In genomic region chr17:29244912-29245311, GRCm38 (mm10) we compare ENCODE assay signal across 11 mouse cellular contexts. TPM values are rescaled to one million over a fixed set of nuclear protein-coding genes. Genes with fewer than 3 reads are reported as not detected.
DNase-seq lines count a peak whose midpoint lies in the region; ATAC-seq lines count a peak whose summit lies in the region.
"Had no signal": no experiment of that assay in that cellular context is flagged by ENCODE, and none has a peak within 500 bp of the region (broad histone marks: within the 10 kb centered on the region; RNA-seq: fewer than 3 reads in every experiment).

No protein-coding gene starts in this region.

- no peak overlapping the region for H3K9ac ChIP-seq in heart, embryonic 12.5 days
- 0 out of 2 replicates have a peak overlapping the region, but pooled peaks have one; percentile 19 for H3K9ac ChIP-seq in hindbrain, embryonic 16.5 days (ENCODE audit: low read depth, low read length)
- H3K9ac ChIP-seq in midbrain, embryonic 15.5 days = no peak overlapping the region

- no peak overlapping the region for H3K4me2 ChIP-seq in heart, embryonic 12.5 days
- H3K4me2 ChIP-seq in hindbrain, embryonic 16.5 days (ENCODE audit: low read length) = no peak overlapping the region; the same call in 1 of the 2 replicates
- no peak overlapping the region for H3K4me2 ChIP-seq in midbrain, embryonic 15.5 days

- peak overlapping the region; percentile 49 for H3K27ac ChIP-seq in heart, embryonic 10.5 days
- H3K27ac ChIP-seq in heart, embryonic 12.5 days (ENCODE audit: poor library complexity, severe bottlenecking) = no peak overlapping the region
- H3K27ac ChIP-seq in embryonic facial prominence, embryonic 10.5 days (replicated peaks) = peak overlapping the region; percentile 44
- 0 out of 2 replicates have a peak overlapping the region, but pooled peaks have one; percentile 1 for H3K27ac ChIP-seq in hindbrain, embryonic 16.5 days (ENCODE audit: low read depth, low read length)
- H3K27ac ChIP-seq in midbrain, embryonic 15.5 days = peak overlapping the region; percentile 47

- H3K4me3 ChIP-seq in heart, embryonic 10.5 days = no peak overlapping the region
- H3K4me3 ChIP-seq in heart, embryonic 12.5 days = no peak overlapping the region
- peak overlapping the region; percentile 14; the same call in 1 of the 2 replicates for H3K4me3 ChIP-seq in embryonic facial prominence, embryonic 10.5 days
- no peak overlapping the region for H3K4me3 ChIP-seq in hindbrain, embryonic 16.5 days (ENCODE audit: low read length)
- H3K4me3 ChIP-seq in midbrain, embryonic 15.5 days = no peak overlapping the region

- 35% methylated on average over 12 of the region's 12 CpGs for WGBS in heart, embryonic 10.5 days
- WGBS in heart, embryonic 12.5 days = 34% methylated on average over 11 of the region's 12 CpGs
- 32% methylated on average over 11 of the region's 12 CpGs for WGBS in embryonic facial prominence, embryonic 10.5 days
- WGBS in hindbrain, embryonic 16.5 days = 16% methylated on average over 11 of the region's 12 CpGs
- 13% methylated on average over 12 of the region's 12 CpGs for WGBS in midbrain, embryonic 15.5 days

- H3K9me3 ChIP-seq in heart, embryonic 10.5 days = no peaks in the 10 kb centered on the region
- no peaks in the 10 kb centered on the region for H3K9me3 ChIP-seq in heart, embryonic 12.5 days (replicated peaks)
- H3K9me3 ChIP-seq in embryonic facial prominence, embryonic 10.5 days = no peaks in the 10 kb centered on the region
- no peaks in the 10 kb centered on the region for H3K9me3 ChIP-seq in hindbrain, embryonic 16.5 days (ENCODE audit: control insufficient read depth, low read length)
- H3K9me3 ChIP-seq in midbrain, embryonic 15.5 days = no peaks in the 10 kb centered on the region

- peaks cover 6% of the 10 kb centered on the region for H3K36me3 ChIP-seq in heart, embryonic 10.5 days
- H3K36me3 ChIP-seq in heart, embryonic 12.5 days = peaks cover 6% of the 10 kb centered on the region
- H3K36me3 ChIP-seq in embryonic facial prominence, embryonic 10.5 days (replicated peaks) = peaks cover 18% of the 10 kb centered on the region
- no peaks in the 10 kb centered on the region for H3K36me3 ChIP-seq in hindbrain, embryonic 16.5 days (ENCODE audit: control insufficient read depth, insufficient read depth, low read length)
- H3K36me3 ChIP-seq in midbrain, embryonic 15.5 days (replicated peaks) = no peaks in the 10 kb centered on the region; the same call in 1 of the 2 replicates

- H3K27me3 ChIP-seq in heart, embryonic 10.5 days (ENCODE audit: insufficient read depth, poor library complexity, severe bottlenecking) = peaks cover 25% of the 10 kb centered on the region
- H3K27me3 ChIP-seq in heart, embryonic 12.5 days (replicated peaks) = peaks cover 14% of the 10 kb centered on the region; the same call in 1 of the 2 replicates
- H3K27me3 ChIP-seq in embryonic facial prominence, embryonic 10.5 days (replicated peaks; ENCODE audit: low read depth, poor library complexity, severe bottlenecking) = peaks cover 33% of the 10 kb centered on the region
- H3K27me3 ChIP-seq in hindbrain, embryonic 16.5 days (replicated peaks; ENCODE audit: control insufficient read depth, insufficient read depth, low read length) = no peaks in the 10 kb centered on the region
- 0 out of 2 replicates have a peak, but pooled peaks cover 3% of the 10 kb centered on the region for H3K27me3 ChIP-seq in midbrain, embryonic 15.5 days (replicated peaks)

- H3K4me1 ChIP-seq in heart, embryonic 10.5 days = peaks cover 43% of the 10 kb centered on the region
- peaks cover 51% of the 10 kb centered on the region for H3K4me1 ChIP-seq in heart, embryonic 12.5 days (replicated peaks)
- peaks cover 37% of the 10 kb centered on the region for H3K4me1 ChIP-seq in embryonic facial prominence, embryonic 10.5 days
- H3K4me1 ChIP-seq in hindbrain, embryonic 16.5 days (ENCODE audit: control insufficient read depth, insufficient read depth, low read depth, low read length) = peaks cover 14% of the 10 kb centered on the region
- H3K4me1 ChIP-seq in midbrain, embryonic 15.5 days = peaks cover 36% of the 10 kb centered on the region

- DNase-seq in heart, embryonic 10.5 days (ENCODE audit: low spot score) = no peak
- DNase-seq in embryonic facial prominence, embryonic 10.5 days (ENCODE audit: low spot score) = peak; percentile 35
- DNase-seq in heart, adult 9 months (ENCODE audit: low spot score in 2 of 2) = no peak
- DNase-seq in adrenal gland, adult 2 months = no peak
- no peak for DNase-seq in left cerebral cortex, adult 18-20 months (ENCODE audit: low spot score in 2 of 2)
- DNase-seq: heart, postnatal 4 days; liver; thymus, adult 2 months had no signal

- ATAC-seq in heart, embryonic 12.5 days (ENCODE audit: insufficient number of reproducible peaks, low FRiP score) = no peak
- ATAC-seq in hindbrain, embryonic 16.5 days = no peak
- ATAC-seq in midbrain, embryonic 15.5 days (replicated peaks) = 0 out of 2 replicates have a peak, but pooled peaks have one; percentile 13

RNA-seq across cellular contexts. Expression of gene Cpne5, which starts 6.9 kb away (rescaled TPM):
- 18.0 and 23.3 TPM in 2 replicates for polyA plus RNA-seq in heart, embryonic 10.5 days (2016; fragmentation: Nextera tagmentation; extraction: Ambion mirVana)
- polyA plus RNA-seq in heart, embryonic 12.5 days (2016; fragmentation: Nextera tagmentation; extraction: Ambion mirVana) = 20.4 and 24.1 TPM in 2 replicates
- polyA plus RNA-seq in embryonic facial prominence, embryonic 10.5 days (2016; fragmentation: Nextera tagmentation; extraction: Ambion mirVana) = 3.6 and 4.7 TPM in 2 replicates
- 48.1 and 51.2 TPM in 2 replicates for polyA plus RNA-seq in hindbrain, embryonic 16.5 days (2015; fragmentation: Nextera tagmentation; extraction: Ambion mirVana)
- polyA plus RNA-seq in midbrain, embryonic 15.5 days (2015; fragmentation: Nextera tagmentation; extraction: Ambion mirVana) = 38.3 and 41.3 TPM in 2 replicates
- under 1 TPM; 0.38 to 0.75 TPM for total RNA-seq in adrenal gland, adult 2 months (2021)
- 1.4 and 1.7 TPM in 2 replicates for polyA plus RNA-seq in adrenal gland, adult 2 months (2012; rRNA removed)
- total RNA-seq in left cerebral cortex, adult 18-20 months (2021) = 100 to 1,000 TPM; 161 to 173 TPM

RNA-seq across cellular contexts. Expression of gene Ppil1, which starts 19.1 kb away (rescaled TPM):
- polyA plus RNA-seq in heart, embryonic 10.5 days (2016; fragmentation: Nextera tagmentation; extraction: Ambion mirVana) = 147 and 188 TPM in 2 replicates
- polyA plus RNA-seq in heart, embryonic 12.5 days (2016; fragmentation: Nextera tagmentation; extraction: Ambion mirVana) = 101 and 112 TPM in 2 replicates
- 219 and 227 TPM in 2 replicates for polyA plus RNA-seq in embryonic facial prominence, embryonic 10.5 days (2016; fragmentation: Nextera tagmentation; extraction: Ambion mirVana)
- 105 and 113 TPM in 2 replicates for polyA plus RNA-seq in hindbrain, embryonic 16.5 days (2015; fragmentation: Nextera tagmentation; extraction: Ambion mirVana)
- 113 and 119 TPM in 2 replicates for polyA plus RNA-seq in midbrain, embryonic 15.5 days (2015; fragmentation: Nextera tagmentation; extraction: Ambion mirVana)
- total RNA-seq in adrenal gland, adult 2 months (2021) = 10 to 100 TPM; 19.7 to 28.0 TPM
- 24.6 and 26.2 TPM in 2 replicates for polyA plus RNA-seq in adrenal gland, adult 2 months (2012; rRNA removed)
- 10 to 100 TPM; 17.9 to 19.3 TPM for total RNA-seq in left cerebral cortex, adult 18-20 months (2021)

RNA-seq across cellular contexts. Expression of gene BC004004, which starts 23.7 kb away (rescaled TPM):
- 79.2 and 94.0 TPM in 2 replicates for polyA plus RNA-seq in heart, embryonic 10.5 days (2016; fragmentation: Nextera tagmentation; extraction: Ambion mirVana)
- polyA plus RNA-seq in heart, embryonic 12.5 days (2016; fragmentation: Nextera tagmentation; extraction: Ambion mirVana) = 80.0 and 87.6 TPM in 2 replicates
- 47.8 and 49.5 TPM in 2 replicates for polyA plus RNA-seq in embryonic facial prominence, embryonic 10.5 days (2016; fragmentation: Nextera tagmentation; extraction: Ambion mirVana)
- 118 and 123 TPM in 2 replicates for polyA plus RNA-seq in hindbrain, embryonic 16.5 days (2015; fragmentation: Nextera tagmentation; extraction: Ambion mirVana)
- polyA plus RNA-seq in midbrain, embryonic 15.5 days (2015; fragmentation: Nextera tagmentation; extraction: Ambion mirVana) = 112 and 114 TPM in 2 replicates
- 100 to 1,000 TPM; 146 to 151 TPM for total RNA-seq in adrenal gland, adult 2 months (2021)
- 49.7 and 54.1 TPM in 2 replicates for polyA plus RNA-seq in adrenal gland, adult 2 months (2012; rRNA removed)
- total RNA-seq in left cerebral cortex, adult 18-20 months (2021) = 100 to 1,000 TPM in 1 of 2 experiments, 10 to 100 TPM in 1; 95.0 to 100 TPM
